Mouse (Mus musculus) embryonic fibroblast, embryonic 13.5 days (primary cell): Measurements from ENCODE around the gene Uhrf1.

Source experiments
- CTCF ChIP-seq: IDR thresholded peaks from 2 replicates; pipeline ENCODE4 v1.5.1; 2011; ENCODE audit warnings: mild to moderate bottlenecking, control low read depth, low read length, moderate library complexity, borderline replicate concordance; ENCODE audit not compliant: insufficient read depth
- POLR2A ChIP-seq: IDR thresholded peaks from 2 replicates; pipeline ENCODE4 v1.6.1; 2011; ENCODE audit warnings: low read depth, mild to moderate bottlenecking, control low read depth, low read length, moderate library complexity

- TF ChIP-seq CTCF (no peak), POLR2A (no peak)
Observed at GRCm38 (mm10) chr17:56308088-56308487, 5.0 kb downstream of the Uhrf1 start.
